Mouse (Mus musculus) testis, adult 2 months (tissue): ENCODE results near the gene Crhbp.

Source experiments
- CTCF ChIP-seq: fragments of 200-500 bp; IDR thresholded peaks from 2 replicates; pipeline ENCODE4 v1.5.1; 2012; ENCODE audit warnings: low read depth, mild to moderate bottlenecking, inconsistent platforms, low read length, moderate library complexity; ENCODE audit not compliant: control insufficient read depth, insufficient read depth, insufficient replicate concordance
- POLR2A ChIP-seq: fragments of 200-500 bp; IDR thresholded peaks from 2 replicates; pipeline ENCODE4 v1.6.1; 2012; ENCODE audit warnings: low read depth, mild to moderate bottlenecking, inconsistent platforms, low read length, moderate library complexity; ENCODE audit not compliant: control insufficient read depth

- no peak for TF ChIP-seq CTCF
- no peak for TF ChIP-seq POLR2A
Measured at GRCm38 (mm10) chr13:95475124-95475523, 30.4 kb upstream of the Crhbp start.
